Mouse (Mus musculus): ENCODE measurements at regions not wholly inside any gene's neighbourhood (a gene's known extent, or its start where the extent isn't known, plus 50 kb on each side); places are given as distances from the start of the nearest gene placed in this dataset.

DNA sequence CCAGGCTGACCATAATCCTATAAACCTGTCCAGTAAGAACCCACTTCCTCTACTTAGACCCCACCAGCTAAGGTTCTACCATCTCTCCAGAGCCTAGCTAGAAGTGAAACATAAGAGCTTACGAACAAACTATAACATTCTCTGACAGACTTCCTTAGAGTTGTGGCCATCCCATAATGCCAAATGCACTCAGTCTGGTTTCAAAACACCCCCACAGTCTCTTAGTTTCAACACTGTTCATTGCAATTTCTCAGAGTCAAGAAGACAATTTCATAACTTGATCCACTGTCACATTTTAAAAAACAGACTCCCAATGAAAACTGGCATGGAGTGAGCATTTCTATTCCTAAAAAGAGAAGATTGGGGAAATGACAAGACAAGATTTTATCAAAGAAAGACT lies 139.2 kb upstream of the Kcnip4 start:
- dilution Hi-C loops (cut with MboI; ENCODE audit: extremely low pct_ligation_motif_present, extremely low pct_unique_long_range_greater_than_20kb, low sequenced_read_pairs): no loop called here
- Histone ChIP-seq H3K4me1 (ENCODE audit: control insufficient read depth in 1 of 2, insufficient read depth in 2 of 2) (no peaks in the 10 kb centered on the region), H3K9me3 (replicated peaks; ENCODE audit: low read length) (peaks cover 45% of the 10 kb centered on the region), H3K4me3 (replicated peaks in 1 of 3; ENCODE audit: low read depth in 2 of 3, low read length in 2 of 3, poor library complexity in 1 of 3) (no peak overlapping the region), H3K4me2 (ENCODE audit: insufficient read depth, low read depth, poor library complexity, severe bottlenecking) (no peak overlapping the region), H3K27ac (ENCODE audit: insufficient read depth, low read depth) (no peak overlapping the region), H3K79me2 (replicated peaks; ENCODE audit: control insufficient read depth, extremely low read depth, insufficient read depth, poor library complexity, severe bottlenecking) (no peaks in the 10 kb centered on the region), H3K36me3 (replicated peaks in 1 of 2; ENCODE audit: control insufficient read depth in 1 of 2, insufficient read depth in 1 of 2, low read length in 1 of 2) (no peaks in the 10 kb centered on the region), H3K27me3 (replicated peaks) (no peaks in the 10 kb centered on the region), H3K9ac (ENCODE audit: insufficient read depth, low read depth) (no peak overlapping the region)
- in situ Hi-C loops (cut with MboI; ENCODE audit: low pct_ligation_motif_present, low pct_unique_long_range_greater_than_20kb, low sequenced_read_pairs): no loop called here
- no peak for DNase-seq (ENCODE audit: extremely low read depth)
- TF ChIP-seq RAD21 (IDR thresholded peaks at IDR 0.05; ENCODE audit: low read depth, low read length): no peak

DNA sequence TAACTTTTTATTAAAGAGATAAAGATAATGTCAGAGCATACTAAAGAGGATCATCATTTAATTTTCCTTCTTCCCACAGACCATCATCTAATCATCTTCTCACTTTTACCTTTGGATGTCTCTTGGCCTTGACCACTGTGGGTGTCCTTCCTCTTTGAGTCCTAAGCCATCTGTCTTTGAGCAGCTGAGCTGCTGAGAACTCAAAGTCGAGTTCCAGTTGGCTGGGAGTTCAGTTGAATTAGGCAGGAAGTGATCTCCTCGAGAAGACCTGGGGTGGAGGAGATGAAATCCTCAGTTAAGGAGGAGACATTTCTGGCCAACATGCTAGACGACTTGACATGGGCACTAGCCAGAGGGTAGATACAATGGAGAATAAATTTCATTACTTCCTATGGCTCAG lies 137.4 kb upstream of the Kcnip4 start:
- H3K36me3 ChIP-seq (replicated peaks in 1 of 2; ENCODE audit: control insufficient read depth in 1 of 2, insufficient read depth in 1 of 2, low read length in 1 of 2): no peaks in the 10 kb centered on the region
- no peak overlapping the region for H3K9ac ChIP-seq (ENCODE audit: insufficient read depth, low read depth)
- no peaks in the 10 kb centered on the region for H3K27me3 ChIP-seq (replicated peaks)
- in situ Hi-C loops (cut with MboI; ENCODE audit: low pct_ligation_motif_present, low pct_unique_long_range_greater_than_20kb, low sequenced_read_pairs) (no loop called here), dilution Hi-C loops (cut with MboI; ENCODE audit: extremely low pct_ligation_motif_present, extremely low pct_unique_long_range_greater_than_20kb, low sequenced_read_pairs) (no loop called here)
- DNase-seq (ENCODE audit: extremely low read depth): no peak
- TF ChIP-seq RAD21 (IDR thresholded peaks at IDR 0.05; ENCODE audit: low read depth, low read length): no peak
- TF ChIP-seq MXI1 (IDR thresholded peaks at IDR 0.05; ENCODE audit: low read depth, low read length): no peak
- no peak for TF ChIP-seq POLR2A (IDR thresholded peaks at IDR 0.05; ENCODE audit: low read depth, low read length)
- no peak for TF ChIP-seq E2F4 (IDR thresholded peaks at IDR 0.05; ENCODE audit: insufficient replicate concordance, low read depth, low read length)
- TF ChIP-seq NELFE (IDR thresholded peaks at IDR 0.05; ENCODE audit: low read depth, low read length): no peak
- no peak for TF ChIP-seq MAX (IDR thresholded peaks at IDR 0.05; ENCODE audit: low read length)
- no peak for TF ChIP-seq PAX5 (IDR thresholded peaks at IDR 0.05; ENCODE audit: low read length)
- TF ChIP-seq ZMIZ1 (IDR thresholded peaks at IDR 0.05; ENCODE audit: low read depth, low read length): no peak
- TF ChIP-seq MAZ (IDR thresholded peaks at IDR 0.05; ENCODE audit: low read depth, low read length): no peak
- TF ChIP-seq JUND (conservative IDR thresholded peaks at IDR 0.05; ENCODE audit: low read depth, low read length): no peak
- no peak for TF ChIP-seq CHD2 (IDR thresholded peaks at IDR 0.05; ENCODE audit: low read length)
- no peak for TF ChIP-seq KAT2A (IDR thresholded peaks at IDR 0.05; ENCODE audit: insufficient replicate concordance, low read length)
- no peak for TF ChIP-seq CTCF (conservative IDR thresholded peaks at IDR 0.05 in 1 of 2, IDR thresholded peaks at IDR 0.05 in 1 of 2; ENCODE audit: low read depth in 2 of 2, low read length in 2 of 2)
- no peak for TF ChIP-seq TCF12 (IDR thresholded peaks at IDR 0.05; ENCODE audit: low read depth, low read length)
- TF ChIP-seq BHLHE40 (IDR thresholded peaks at IDR 0.05; ENCODE audit: low read depth, low read length): no peak
- no peak for TF ChIP-seq SIN3A (IDR thresholded peaks at IDR 0.05; ENCODE audit: low read length)
- TF ChIP-seq NRF1 (IDR thresholded peaks at IDR 0.05; ENCODE audit: low read depth, low read length): no peak
- no peak for TF ChIP-seq MAFK (IDR thresholded peaks at IDR 0.05; ENCODE audit: insufficient replicate concordance, low read length)
- TF ChIP-seq ELF1 (IDR thresholded peaks at IDR 0.05; ENCODE audit: low read depth, low read length): no peak
- no peaks in the 10 kb centered on the region for H3K4me1 ChIP-seq (ENCODE audit: control insufficient read depth in 1 of 2, insufficient read depth in 2 of 2)
- no peaks in the 10 kb centered on the region for H3K79me2 ChIP-seq (replicated peaks; ENCODE audit: control insufficient read depth, extremely low read depth, insufficient read depth, poor library complexity, severe bottlenecking)
- H3K4me2 ChIP-seq (ENCODE audit: insufficient read depth, low read depth, poor library complexity, severe bottlenecking): no peak overlapping the region
- peaks cover 55% of the 10 kb centered on the region for H3K9me3 ChIP-seq (replicated peaks; ENCODE audit: low read length)
- H3K27ac ChIP-seq (ENCODE audit: insufficient read depth, low read depth): no peak overlapping the region
- no peak overlapping the region for H3K4me3 ChIP-seq (replicated peaks in 1 of 3; ENCODE audit: low read depth in 2 of 3, low read length in 2 of 3, poor library complexity in 1 of 3)

Measured in CH12.LX (cell line).